Mouse (Mus musculus) hindbrain, embryonic 11.5 days (tissue): ENCODE data around the gene Acad9. TPM values are rescaled to one million over a fixed set of nuclear protein-coding genes. Genes with fewer than 3 reads are reported as not detected.

Experiments used
- ATAC-seq: fragments of 200-750 bp; cut with Nextera tagmentation; 2 replicates; pipeline ENCODE4 v1.8.0; 2017; ENCODE audit warnings: mild to moderate bottlenecking, moderate TSS enrichment, moderate library complexity; ENCODE audit not compliant: low FRiP score
- DNase-seq: peaks from one replicate; pipeline ENCODE4 v3.0.0-alpha.2; 2015; ENCODE audit warnings: low spot score
- H3K27ac ChIP-seq: fragments of 300-500 bp; sonication (generic); 2 replicates; pipeline ENCODE4 v1.5.1; 2014; ENCODE audit warnings: mild to moderate bottlenecking, low read depth, low read length
- H3K27me3 ChIP-seq: fragments of 300-500 bp; sonication (generic); 2 replicates; pipeline ENCODE4 v1.6.1; 2014; ENCODE audit warnings: mild to moderate bottlenecking, low read length, moderate library complexity, mixed read lengths; ENCODE audit not compliant: control insufficient read depth, insufficient read depth
- H3K36me3 ChIP-seq: fragments of 300-500 bp; sonication (generic); 2 replicates; pipeline ENCODE4 v1.6.1; 2014; ENCODE audit warnings: mild to moderate bottlenecking, low read length, moderate library complexity, mixed read lengths; ENCODE audit not compliant: control insufficient read depth, insufficient read depth
- H3K4me1 ChIP-seq: fragments of 300-500 bp; sonication (generic); replicated peaks from 2 replicates; pipeline ENCODE4 v1.6.1; 2014; ENCODE audit warnings: low read length, mixed read lengths; ENCODE audit not compliant: control insufficient read depth, insufficient read depth
- H3K4me2 ChIP-seq: fragments of 300-500 bp; sonication (generic); replicated peaks from 2 replicates; pipeline ENCODE4 v1.6.1; 2014; ENCODE audit warnings: mild to moderate bottlenecking, low read depth, low read length
- H3K4me3 ChIP-seq: fragments of 300-500 bp; sonication (generic); 2 replicates; pipeline ENCODE4 v1.5.1; 2014; ENCODE audit warnings: low read depth, low read length
- H3K9ac ChIP-seq: fragments of 300-500 bp; sonication (generic); 2 replicates; pipeline ENCODE4 v1.6.1; 2014; ENCODE audit warnings: low read depth, low read length
- H3K9me3 ChIP-seq: fragments of 300-500 bp; sonication (generic); 2 replicates; pipeline ENCODE4 v1.6.1; 2016; ENCODE audit warnings: low read length; ENCODE audit not compliant: control insufficient read depth
- WGBS: fragments of 180-500 bp; shearing (Covaris S2); extraction: QIAGEN DNeasy Blood & Tissue Kit; methylation state at CpG from one replicate; pipeline ENCODE4 v1.1.7; 2014; 5-methylcytosine and 5-hydroxymethylcytosine counted together
- polyA plus RNA-seq: library from polyadenylated mRNA; unstranded; fragments of >200 nt; fragmentation: Nextera tagmentation; extraction: Ambion mirVana; gene quantifications from 2 replicates; pipeline ENCODE4 v1.2.1, GENCODE M21; 2014

The Acad9 gene
- polyA plus RNA-seq, 1 experiment from 2014 or later, result 89.2 TPM

- no peak overlapping the region for H3K4me2 ChIP-seq
- no peak overlapping the region for H3K4me3 ChIP-seq
- ATAC-seq, result no peak
- 34% methylated on average over 8 of the region's 8 CpGs for WGBS
- no peaks in the 10 kb centered on the region for H3K4me1 ChIP-seq
- no peak overlapping the region for H3K9ac ChIP-seq
- no peaks in the 10 kb centered on the region for H3K9me3 ChIP-seq
- no peak overlapping the region for H3K27ac ChIP-seq
- no peaks in the 10 kb centered on the region for H3K27me3 ChIP-seq
- H3K36me3 ChIP-seq, result no peaks in the 10 kb centered on the region
- peak; percentile 75 for DNase-seq
These were observed 5.5 kb upstream of the Acad9 start for GRCm38 (mm10) chr3:36060096-36060850.

GRCm38 (mm10) chr3:36064592-36065061 is 1.2 kb upstream of the Acad9 start:
- H3K9ac ChIP-seq, result no peak overlapping the region
- ATAC-seq (no peak), DNase-seq (no peak)
- H3K36me3 ChIP-seq, result no peaks in the 10 kb centered on the region
- H3K9me3 ChIP-seq, result no peaks in the 10 kb centered on the region
- H3K4me1 ChIP-seq, result no peaks in the 10 kb centered on the region
- WGBS, result 94% methylated on average over 1 of the region's 1 CpGs
- H3K4me2 ChIP-seq, result no peak overlapping the region
- H3K4me3 ChIP-seq, result no peak overlapping the region
- H3K27ac ChIP-seq, result no peak overlapping the region
- H3K27me3 ChIP-seq, result no peaks in the 10 kb centered on the region

- peak overlapping the region; percentile 37 for H3K4me2 ChIP-seq
- H3K36me3 ChIP-seq, result no peaks in the 10 kb centered on the region
- 91% methylated on average over 2 of the region's 2 CpGs for WGBS
- H3K27me3 ChIP-seq, result no peaks in the 10 kb centered on the region
- no peaks in the 10 kb centered on the region for H3K4me1 ChIP-seq
- ATAC-seq (no peak), DNase-seq (no peak)
- no peaks in the 10 kb centered on the region for H3K9me3 ChIP-seq
- no peak overlapping the region; the same call in 1 of the 2 replicates for H3K9ac ChIP-seq
- H3K27ac ChIP-seq, result no peak overlapping the region
- peak overlapping the region; percentile 76 for H3K4me3 ChIP-seq
These were observed 613 bp upstream of the Acad9 start for GRCm38 (mm10) chr3:36065166-36065565.

GRCm38 (mm10) chr3:36067731-36068130 is 2.0 kb downstream of the Acad9 start:
- Histone ChIP-seq H3K4me2 (no peak overlapping the region), H3K9me3 (no peaks in the 10 kb centered on the region)
- 86% methylated on average over 6 of the region's 6 CpGs for WGBS

GRCm38 (mm10) chr3:36070436-36070835 is 4.7 kb downstream of the Acad9 start:
- Histone ChIP-seq H3K4me3 (no peak overlapping the region), H3K4me1 (no peaks in the 10 kb centered on the region), H3K9me3 (no peaks in the 10 kb centered on the region), H3K36me3 (0 out of 2 replicates have a peak, but pooled peaks cover 6% of the 10 kb centered on the region), H3K27me3 (no peaks in the 10 kb centered on the region), H3K9ac (no peak overlapping the region), H3K27ac (no peak overlapping the region), H3K4me2 (no peak overlapping the region)
- 95% methylated on average over 4 of the region's 4 CpGs for WGBS
- DNase-seq (no peak), ATAC-seq (no peak)

More at GRCm38 (mm10) chr3:36067731-36068130, 2.0 kb downstream of the Acad9 start:
- H3K4me3 ChIP-seq, result no peak overlapping the region
- no peaks in the 10 kb centered on the region for H3K27me3 ChIP-seq
- DNase-seq (no peak), ATAC-seq (no peak)
- no peak overlapping the region for H3K27ac ChIP-seq
- no peaks in the 10 kb centered on the region for H3K36me3 ChIP-seq
- no peaks in the 10 kb centered on the region for H3K4me1 ChIP-seq
- no peak overlapping the region for H3K9ac ChIP-seq

GRCm38 (mm10) chr3:36071047-36071446 is 5.3 kb downstream of the Acad9 start:
- Histone ChIP-seq H3K4me2 (no peak overlapping the region), H3K9ac (no peak overlapping the region), H3K36me3 (0 out of 2 replicates have a peak, but pooled peaks cover 9% of the 10 kb centered on the region), H3K27ac (no peak overlapping the region), H3K4me1 (no peaks in the 10 kb centered on the region), H3K9me3 (no peaks in the 10 kb centered on the region), H3K4me3 (no peak overlapping the region), H3K27me3 (no peaks in the 10 kb centered on the region)
- 96% methylated on average over 5 of the region's 5 CpGs for WGBS
- DNase-seq (no peak), ATAC-seq (no peak)

GRCm38 (mm10) chr3:36074231-36074630 is 8.5 kb downstream of the Acad9 start:
- no peak overlapping the region for H3K4me3 ChIP-seq
- 93% methylated on average over 6 of the region's 6 CpGs for WGBS
- H3K4me2 ChIP-seq, result no peak overlapping the region
- no peaks in the 10 kb centered on the region for H3K9me3 ChIP-seq
- H3K27ac ChIP-seq, result no peak overlapping the region
- ATAC-seq, result no peak
- H3K4me1 ChIP-seq, result no peaks in the 10 kb centered on the region
- no peak overlapping the region for H3K9ac ChIP-seq
- no peak for DNase-seq
- H3K27me3 ChIP-seq, result no peaks in the 10 kb centered on the region
- 0 out of 2 replicates have a peak, but pooled peaks cover 19% of the 10 kb centered on the region for H3K36me3 ChIP-seq

GRCm38 (mm10) chr3:36075466-36075865 is 9.7 kb downstream of the Acad9 start:
- 93% methylated on average over 6 of the region's 6 CpGs for WGBS
- no peak overlapping the region for H3K4me3 ChIP-seq
- H3K4me1 ChIP-seq, result no peaks in the 10 kb centered on the region
- no peaks in the 10 kb centered on the region for H3K9me3 ChIP-seq
- no peaks in the 10 kb centered on the region for H3K27me3 ChIP-seq
- no peak overlapping the region for H3K9ac ChIP-seq
- 0 out of 2 replicates have a peak, but pooled peaks cover 19% of the 10 kb centered on the region for H3K36me3 ChIP-seq
- DNase-seq (no peak), ATAC-seq (no peak)
- no peak overlapping the region for H3K27ac ChIP-seq
- H3K4me2 ChIP-seq, result no peak overlapping the region

- no peak overlapping the region for H3K27ac ChIP-seq
- no peak for ATAC-seq
- H3K36me3 ChIP-seq, result peaks cover 22% of the 10 kb centered on the region; the same call in 1 of the 2 replicates
- H3K9ac ChIP-seq, result no peak overlapping the region
- 93% methylated on average over 3 of the region's 3 CpGs for WGBS
- H3K4me3 ChIP-seq, result no peak overlapping the region
- no peaks in the 10 kb centered on the region for H3K4me1 ChIP-seq
- no peaks in the 10 kb centered on the region for H3K27me3 ChIP-seq
- H3K9me3 ChIP-seq, result no peaks in the 10 kb centered on the region
- H3K4me2 ChIP-seq, result no peak overlapping the region
- no peak for DNase-seq
These were observed 11.6 kb downstream of the Acad9 start for GRCm38 (mm10) chr3:36077386-36077785.
